ENCODE assay signal across 28 mouse cellular contexts in genomic region chr7:39706606-39707005, GRCm38 (mm10).
DNase-seq lines count a peak whose midpoint lies in the region; ATAC-seq and TF ChIP-seq lines count a peak whose summit lies in the region.
"Had no signal": no experiment of that assay in that cellular context is flagged by ENCODE, and none has a peak within 500 bp of the region (broad histone marks: within the 10 kb centered on the region; RNA-seq: fewer than 3 reads in every experiment).

No protein-coding gene starts in this region.

- no peak for TF ChIP-seq CTCF in brain, embryonic 14.5 days (IDR thresholded peaks at IDR 0.05; ENCODE audit: borderline replicate concordance, extremely low read depth, insufficient read depth, insufficient read length)

- no peaks in the 10 kb centered on the region for H3K27me3 ChIP-seq in heart, embryonic 11.5 days (ENCODE audit: control insufficient read depth, insufficient read depth, low read length)
- no peaks in the 10 kb centered on the region for H3K27me3 ChIP-seq in midbrain, embryonic 10.5 days (ENCODE audit: low read depth, poor library complexity, severe bottlenecking)
- no peaks in the 10 kb centered on the region for H3K27me3 ChIP-seq in midbrain, embryonic 11.5 days (ENCODE audit: control insufficient read depth, insufficient read depth, low read length)
- H3K27me3 ChIP-seq: embryonic facial prominence, embryonic 13.5 days; hindbrain, embryonic 15.5 days; limb, embryonic 12.5 days; liver, embryonic 15.5 days; lung, embryonic 15.5 days; neural tube, embryonic 15.5 days had no signal

- H3K4me2 ChIP-seq in heart, embryonic 11.5 days: no peak overlapping the region
- no peak overlapping the region for H3K4me2 ChIP-seq in midbrain, embryonic 11.5 days
- H3K4me2 ChIP-seq: embryonic facial prominence, embryonic 13.5 days; hindbrain, embryonic 15.5 days; limb, embryonic 12.5 days; liver, embryonic 15.5 days; lung, embryonic 15.5 days; neural tube, embryonic 15.5 days had no signal

- H3K27ac ChIP-seq in heart, embryonic 11.5 days (ENCODE audit: low read depth, low read length): no peak overlapping the region
- H3K27ac ChIP-seq in midbrain, embryonic 10.5 days (replicated peaks): peak overlapping the region; percentile 67; the same call in 1 of the 2 replicates
- H3K27ac ChIP-seq in midbrain, embryonic 11.5 days (ENCODE audit: low read depth, low read length): no peak overlapping the region
- H3K27ac ChIP-seq: embryonic facial prominence, embryonic 13.5 days; forebrain, embryonic 10.5 days; heart, embryonic 10.5 days; left cerebral cortex, adult 2 months; limb, embryonic 12.5 days; liver, embryonic 15.5 days; lung, embryonic 15.5 days; neural tube, embryonic 15.5 days; stomach, postnatal 0 days had no signal

- ATAC-seq in heart, embryonic 11.5 days (replicated peaks; ENCODE audit: insufficient number of reproducible peaks, low FRiP score, low TSS enrichment): no peak
- no peak for ATAC-seq in midbrain, embryonic 11.5 days (ENCODE audit: low FRiP score)
- ATAC-seq: Patski had no signal

- 65% methylated on average over 2 of the region's 2 CpGs for WGBS in heart, embryonic 11.5 days (ENCODE audit: insufficient replicate concordance)
- WGBS in midbrain, embryonic 10.5 days: 81% methylated on average over 2 of the region's 2 CpGs
- WGBS in midbrain, embryonic 11.5 days: 76% methylated on average over 2 of the region's 2 CpGs

- H3K4me1 ChIP-seq in heart, embryonic 11.5 days (ENCODE audit: control insufficient read depth, insufficient read depth, low read length): no peaks in the 10 kb centered on the region
- peaks cover 19% of the 10 kb centered on the region for H3K4me1 ChIP-seq in midbrain, embryonic 10.5 days
- H3K4me1 ChIP-seq in midbrain, embryonic 11.5 days (ENCODE audit: control insufficient read depth, insufficient read depth, low read length): no peaks in the 10 kb centered on the region
- H3K4me1 ChIP-seq: embryonic facial prominence, embryonic 13.5 days; heart, embryonic 10.5 days; limb, embryonic 12.5 days; liver, embryonic 15.5 days; lung, embryonic 15.5 days had no signal

- DNase-seq in heart, adult 11 months: peak; percentile 30
- peak; percentile 4 for DNase-seq in layer of hippocampus, adult 9-11 months
- no peak for DNase-seq in layer of hippocampus, adult 9-10 months (ENCODE audit: low spot score)
- no peak for DNase-seq in midbrain, embryonic 10.5 days (ENCODE audit: low spot score)
- DNase-seq in midbrain, embryonic 11.5 days (ENCODE audit: low spot score, missing footprints): no peak
- DNase-seq in brain, embryonic 14.5 days (ENCODE audit: low read depth): peak; percentile 10
- DNase-seq in neural tube, embryonic 10.5 days (ENCODE audit: extremely low spot score, low spot score): no peak
- DNase-seq: adrenal gland, postnatal 10 days; cerebellum, adult 18-20 months; cerebellum, postnatal 10 days; gastrocnemius, postnatal 14 days; heart, postnatal 36 days; kidney, adult 18-20 months; right cerebral cortex, adult 18-20 months; thymus, adult 18-20 months; thymus, postnatal 25 days had no signal

- H3K9ac ChIP-seq in heart, embryonic 11.5 days (ENCODE audit: low read depth, low read length): no peak overlapping the region
- H3K9ac ChIP-seq in midbrain, embryonic 11.5 days (ENCODE audit: low read length): no peak overlapping the region
- H3K9ac ChIP-seq: embryonic facial prominence, embryonic 13.5 days; hindbrain, embryonic 15.5 days; limb, embryonic 12.5 days; liver, embryonic 15.5 days; lung, embryonic 15.5 days; neural tube, embryonic 15.5 days had no signal

- H3K9me3 ChIP-seq in heart, embryonic 11.5 days (replicated peaks; ENCODE audit: control insufficient read depth, low read length): no peaks in the 10 kb centered on the region
- H3K9me3 ChIP-seq in midbrain, embryonic 10.5 days (replicated peaks): no peaks in the 10 kb centered on the region
- no peaks in the 10 kb centered on the region for H3K9me3 ChIP-seq in midbrain, embryonic 11.5 days (ENCODE audit: control insufficient read depth, low read length)
- H3K9me3 ChIP-seq: embryonic facial prominence, embryonic 13.5 days; forebrain, embryonic 10.5 days; heart, embryonic 10.5 days; hindbrain, embryonic 15.5 days; limb, embryonic 12.5 days; liver, embryonic 15.5 days; lung, embryonic 15.5 days; neural tube, embryonic 15.5 days had no signal

- no peak overlapping the region for H3K4me3 ChIP-seq in heart, embryonic 11.5 days (ENCODE audit: low read depth, low read length)
- no peak overlapping the region for H3K4me3 ChIP-seq in midbrain, embryonic 10.5 days
- H3K4me3 ChIP-seq in midbrain, embryonic 11.5 days (ENCODE audit: low read depth, low read length): no peak overlapping the region
- H3K4me3 ChIP-seq: embryonic facial prominence, embryonic 13.5 days; forebrain, embryonic 10.5 days; heart, embryonic 10.5 days; hindbrain, embryonic 15.5 days; left cerebral cortex, adult 2 months; limb, embryonic 12.5 days; liver, embryonic 15.5 days; lung, embryonic 15.5 days; neural tube, embryonic 15.5 days had no signal

- no peak for TF ChIP-seq POLR2A in brain, embryonic 14.5 days (IDR thresholded peaks at IDR 0.05; ENCODE audit: borderline replicate concordance, extremely low read depth, insufficient read depth, insufficient read length, poor library complexity, severe bottlenecking)

- H3K36me3 ChIP-seq in heart, embryonic 11.5 days (ENCODE audit: control insufficient read depth, insufficient read depth, low read length): no peaks in the 10 kb centered on the region
- H3K36me3 ChIP-seq in midbrain, embryonic 10.5 days: no peaks in the 10 kb centered on the region
- H3K36me3 ChIP-seq in midbrain, embryonic 11.5 days (ENCODE audit: control insufficient read depth, insufficient read depth, low read length): no peaks in the 10 kb centered on the region
- H3K36me3 ChIP-seq: embryonic facial prominence, embryonic 13.5 days; forebrain, embryonic 10.5 days; heart, embryonic 10.5 days; hindbrain, embryonic 15.5 days; limb, embryonic 12.5 days; liver, embryonic 15.5 days; lung, embryonic 15.5 days; neural tube, embryonic 15.5 days had no signal

Comparison
In these comparisons a context has a peak if more than half of its experiments do, and no peak if none do; other contexts are left out.
1. DNase-seq: peak in heart, adult 11 months (single experiment), layer of hippocampus, adult 9-11 months (single experiment) and brain, embryonic 14.5 days (single experiment); none in layer of hippocampus, adult 9-10 months (single experiment), midbrain, embryonic 10.5 days (single experiment), midbrain, embryonic 11.5 days (single experiment) and neural tube, embryonic 10.5 days (single experiment).